Mouse (Mus musculus): ENCODE measurements around the gene Prpf18. TPM values are rescaled to one million over a fixed set of nuclear protein-coding genes. Genes with fewer than 3 reads are reported as not detected.
"Not testable (repeated sequence)": the region's sequence is repeated elsewhere in the genome, so short reads cannot be mapped to it uniquely, and the experiment has no call there.

Gene Prpf18
- total RNA-seq (2021) = 10 to 100 TPM; 30.0 to 33.7 TPM

DNA sequence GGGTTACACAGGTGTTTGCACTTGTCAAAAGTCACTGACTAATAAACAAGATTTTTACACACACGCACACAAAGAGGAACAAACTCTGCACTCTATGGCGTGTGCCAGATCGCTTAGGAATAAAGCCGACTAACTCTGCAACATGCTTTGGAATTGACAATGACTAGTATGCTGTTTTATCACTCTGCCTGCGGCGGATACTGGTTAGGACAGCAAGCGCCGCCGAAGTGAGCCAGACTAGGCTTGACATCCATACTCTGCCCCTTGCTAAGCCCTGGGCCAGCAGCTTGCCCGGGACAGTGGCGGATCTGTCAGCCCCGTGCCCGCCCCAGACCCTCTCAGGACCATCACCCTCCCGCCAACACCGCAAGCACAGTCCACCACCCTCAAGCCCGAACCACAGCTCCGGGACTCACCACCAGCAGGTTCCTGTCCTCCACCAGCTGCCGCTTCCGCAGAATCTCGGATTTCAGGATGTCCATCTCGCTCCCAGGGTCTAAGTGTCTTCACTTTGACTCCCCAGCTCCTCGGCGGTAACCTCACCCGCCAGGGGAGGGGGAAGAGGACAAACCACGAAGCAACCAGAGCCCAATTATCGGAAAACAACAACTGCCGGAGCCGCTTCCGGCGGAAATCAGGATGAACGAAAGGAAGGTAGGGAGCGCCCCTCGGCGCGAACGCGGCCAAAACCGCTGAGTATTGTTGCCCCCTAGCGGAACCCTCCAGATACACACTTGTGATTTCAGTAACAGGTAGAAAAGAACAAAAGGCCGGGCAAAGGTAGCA lies at the start of gene Prpf18:
TSS of gene Prpf18 (minus strand) at position 614 of the 786 bp plus-strand sequence.
- DNase-seq = peak; percentile 90 to 94
- intact Hi-C loops (cut with DNase I) = loop anchor here (1.0 to 2.0 kb wide), 2 partner anchors 153 to 213 kb away; no protein-coding TSS in a partner anchor

- intact Hi-C loops (cut with DNase I) = no loop called here
- peak; percentile 8 to 10 for DNase-seq
Observed at GRCm38 (mm10) chr2:4679886-4680285, 28.0 kb upstream of the Prpf18 start.

- no peak for DNase-seq
- intact Hi-C loops (cut with DNase I) = no loop called here
Observed at GRCm38 (mm10) chr2:4671636-4672035, 19.7 kb upstream of the Prpf18 start.

- DNase-seq = no peak
- intact Hi-C loops (cut with DNase I) = no loop called here
Observed at GRCm38 (mm10) chr2:4669701-4670100, 17.8 kb upstream of the Prpf18 start.

- no peak for DNase-seq
- intact Hi-C loops (cut with DNase I) = no loop called here
Observed at GRCm38 (mm10) chr2:4668626-4669025, 16.7 kb upstream of the Prpf18 start.

GRCm38 (mm10) chr2:4660677-4661076 lies 8.8 kb upstream of the Prpf18 start:
- no peak for DNase-seq
- intact Hi-C loops (cut with DNase I) = no loop called here

DNA sequence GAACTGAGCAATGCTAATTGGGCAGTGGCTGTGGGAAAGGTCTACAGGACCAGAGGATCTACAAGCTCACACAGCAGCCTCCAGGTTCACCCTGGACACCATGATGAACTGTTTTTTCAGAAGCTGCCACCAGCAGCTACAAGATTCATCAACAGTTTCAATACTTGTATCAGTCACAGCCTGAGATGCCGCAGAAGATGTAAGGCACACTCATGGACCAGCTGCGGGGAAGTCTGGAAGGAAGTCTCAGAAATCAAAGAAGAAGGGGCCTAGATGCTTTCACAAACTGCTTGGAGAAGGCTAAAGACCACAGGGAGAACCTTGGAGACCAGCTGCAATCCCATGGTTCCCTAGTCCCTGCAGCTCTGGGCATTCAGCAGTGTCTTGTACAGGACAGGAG lies 2.3 kb downstream of the Prpf18 start:
- intact Hi-C loops (cut with DNase I) = no loop called here

GRCm38 (mm10) chr2:4648094-4648493 lies 3.8 kb downstream of the Prpf18 start:
- DNase-seq = no peak
- intact Hi-C loops (cut with DNase I) = no loop called here

More for the DNA sequence above, 2.3 kb downstream of the Prpf18 start:
- DNase-seq = no peak

- intact Hi-C loops (cut with DNase I) = no loop called here
- DNase-seq = no peak
Observed at GRCm38 (mm10) chr2:4645066-4645465, 6.8 kb downstream of the Prpf18 start.

DNA sequence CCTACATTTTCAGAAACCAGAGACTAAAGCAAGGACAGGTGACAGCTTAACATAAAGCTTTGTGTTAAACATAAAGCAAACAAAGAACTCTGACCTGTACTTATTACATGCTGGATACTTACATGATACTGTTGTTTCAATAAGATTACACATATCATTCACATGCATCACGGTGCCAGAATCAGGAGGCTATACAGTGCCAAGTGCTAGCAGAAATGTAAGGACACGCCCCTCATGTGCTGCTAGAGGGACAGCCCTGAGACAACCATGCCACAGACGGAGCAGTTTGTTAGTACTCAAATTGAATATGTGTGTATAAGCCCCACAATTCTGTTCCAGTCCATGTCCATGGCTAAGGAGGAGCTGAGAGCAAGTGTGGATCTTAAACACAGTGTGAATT lies 13.7 kb downstream of the Prpf18 start:
- intact Hi-C loops (cut with DNase I) = no loop called here
- no peak for DNase-seq

DNA sequence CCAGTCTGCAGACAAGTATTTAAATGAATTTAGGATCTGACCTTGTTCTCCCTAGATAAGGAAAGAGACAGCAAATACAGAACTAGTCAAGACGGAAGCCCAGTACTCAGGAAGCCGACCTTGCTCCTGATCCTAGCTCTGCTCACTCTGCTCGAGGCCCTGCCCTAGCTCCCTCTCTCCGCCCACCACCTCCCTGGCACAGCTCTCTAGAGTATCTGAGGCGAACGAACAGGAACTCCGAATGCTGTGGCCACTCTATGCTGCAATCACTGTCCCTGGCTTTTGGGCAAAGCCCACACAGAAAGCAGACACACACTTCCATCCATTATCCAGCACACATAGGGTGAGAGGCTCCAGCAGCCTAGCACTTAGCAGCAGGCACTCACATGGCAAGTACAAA lies 15.3 kb downstream of the Prpf18 start:
- intact Hi-C loops (cut with DNase I) = no loop called here
- DNase-seq = no peak

DNA sequence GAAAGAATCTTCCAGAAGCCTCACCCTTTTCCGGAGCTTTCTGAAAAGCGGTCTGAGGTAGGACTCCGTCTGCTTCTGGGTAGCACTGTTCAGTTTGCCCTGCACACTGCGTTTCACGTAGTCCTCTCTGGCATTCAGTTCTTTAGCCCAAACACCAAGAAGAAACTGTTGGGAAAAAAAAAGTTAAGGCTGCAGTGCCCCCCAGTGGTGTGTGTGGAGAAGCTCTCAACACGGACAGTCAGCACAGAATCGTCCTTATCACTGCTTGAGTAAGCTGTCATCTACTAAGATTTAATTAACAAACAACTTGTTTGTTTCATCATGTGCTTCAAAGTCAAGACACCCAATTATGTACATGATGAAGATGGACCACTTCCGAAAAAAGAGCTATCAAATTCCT lies 16.1 kb downstream of the Prpf18 start:
- peak in 1 of 2 experiments; percentile 39 for DNase-seq

DNA sequence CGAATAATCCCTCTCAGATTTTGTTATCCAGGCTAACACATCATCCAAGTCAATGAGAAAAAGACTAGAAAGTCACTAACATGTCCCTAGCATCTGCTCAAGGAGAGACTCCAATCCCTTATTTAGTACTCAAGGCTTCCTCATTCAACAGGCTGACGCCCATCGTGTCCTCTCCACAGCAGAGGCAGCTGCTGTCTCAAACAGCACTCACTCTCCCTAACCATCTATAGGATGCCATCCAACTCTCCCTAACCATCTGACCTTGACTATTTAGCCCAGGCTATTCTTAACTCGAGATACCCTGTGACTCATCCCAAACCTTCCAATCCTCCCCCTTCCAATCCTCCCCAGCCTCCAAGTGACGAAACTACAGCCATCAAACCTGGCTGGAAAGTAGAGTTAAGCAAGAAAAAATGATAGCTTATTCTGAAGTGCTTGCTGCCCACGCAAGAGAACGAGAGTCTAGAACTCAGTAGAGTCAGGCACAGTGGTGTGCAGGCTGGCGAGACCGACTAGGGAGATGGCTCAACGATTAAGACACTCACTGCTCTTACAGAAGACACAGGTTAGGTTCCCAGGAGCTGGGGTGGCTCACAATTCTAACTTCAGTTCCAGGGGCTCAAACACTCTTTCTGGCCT lies 21.6 kb downstream of the Prpf18 start:
- intact Hi-C loops (cut with DNase I) = no loop called here
- no peak for DNase-seq

More for the DNA sequence above, 16.1 kb downstream of the Prpf18 start:
- intact Hi-C loops (cut with DNase I) = no loop called here

DNA sequence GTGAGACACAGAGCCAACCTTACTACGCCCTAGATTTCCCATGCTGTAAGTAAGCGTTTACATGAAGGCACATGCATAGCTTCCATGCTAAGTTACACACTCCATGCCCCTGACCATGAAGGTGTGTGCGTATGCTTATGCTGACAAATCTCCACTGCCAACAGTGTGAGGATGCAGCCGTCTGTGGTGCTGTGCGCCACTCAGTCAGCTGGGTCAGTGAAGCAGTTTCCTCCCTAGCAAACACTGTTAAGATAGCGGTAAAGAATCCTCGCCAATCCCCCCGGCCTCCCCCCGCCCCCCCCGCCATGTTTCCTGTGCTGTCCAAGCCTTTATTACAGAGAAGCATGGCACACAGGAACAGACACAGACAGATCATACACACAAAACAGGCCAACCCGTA lies 22.4 kb downstream of the Prpf18 start:
- intact Hi-C loops (cut with DNase I) = no loop called here

GRCm38 (mm10) chr2:4628920-4629319 lies 23.0 kb downstream of the Prpf18 start:
- intact Hi-C loops (cut with DNase I) = no loop called here
- DNase-seq = no peak

More for the DNA sequence above, 22.4 kb downstream of the Prpf18 start:
- DNase-seq = no peak

- intact Hi-C loops (cut with DNase I) = no loop called here
- DNase-seq = no peak
Observed at GRCm38 (mm10) chr2:4626911-4627310, 25.0 kb downstream of the Prpf18 start.

- peak; percentile 49 to 51 for DNase-seq
- intact Hi-C loops (cut with DNase I) = no loop called here
Observed at GRCm38 (mm10) chr2:4621471-4621985, 30.4 kb downstream of the Prpf18 start.

GRCm38 (mm10) chr2:4620640-4621401 lies 31.1 kb downstream of the Prpf18 start:
- DNase-seq = peak; percentile 73 to 76
- intact Hi-C loops (cut with DNase I) = no loop called here

DNA sequence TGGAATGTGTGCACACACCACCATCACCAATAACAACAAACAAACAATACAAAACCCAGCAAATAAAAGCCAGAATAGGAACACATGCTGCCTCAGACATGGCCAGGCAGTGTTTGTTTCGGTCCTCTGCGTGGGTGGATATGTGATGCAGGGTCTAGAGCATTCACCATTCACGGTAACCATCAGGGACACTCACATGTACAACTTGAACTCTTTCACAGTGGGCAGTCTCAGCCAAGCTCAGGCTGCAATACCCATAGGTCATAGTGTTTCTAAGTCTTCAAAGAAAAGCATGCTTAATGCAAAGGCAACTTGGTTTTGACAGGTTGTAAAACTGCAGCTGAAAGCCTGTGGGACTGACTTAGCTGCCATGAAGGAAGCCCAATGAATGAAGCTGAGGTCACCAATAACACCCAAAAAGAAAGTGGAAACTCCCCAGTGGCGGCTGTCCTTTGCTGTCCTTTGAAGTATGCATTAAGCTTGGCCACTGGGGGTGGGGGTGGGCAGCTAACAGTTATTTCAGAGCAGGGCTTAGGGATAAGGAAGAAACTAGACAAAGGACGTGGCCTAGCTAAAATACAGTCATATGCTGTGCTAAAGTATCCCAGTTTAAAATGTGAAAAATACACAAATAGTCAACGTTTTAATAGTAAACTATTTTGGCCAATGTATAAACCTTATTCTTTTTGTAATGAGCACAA lies 31.9 kb downstream of the Prpf18 start:
- intact Hi-C loops (cut with DNase I) = loop anchor here (10.0 kb wide), 1 partner anchor 395 kb away; no protein-coding TSS in a partner anchor
- no peak for DNase-seq

DNA sequence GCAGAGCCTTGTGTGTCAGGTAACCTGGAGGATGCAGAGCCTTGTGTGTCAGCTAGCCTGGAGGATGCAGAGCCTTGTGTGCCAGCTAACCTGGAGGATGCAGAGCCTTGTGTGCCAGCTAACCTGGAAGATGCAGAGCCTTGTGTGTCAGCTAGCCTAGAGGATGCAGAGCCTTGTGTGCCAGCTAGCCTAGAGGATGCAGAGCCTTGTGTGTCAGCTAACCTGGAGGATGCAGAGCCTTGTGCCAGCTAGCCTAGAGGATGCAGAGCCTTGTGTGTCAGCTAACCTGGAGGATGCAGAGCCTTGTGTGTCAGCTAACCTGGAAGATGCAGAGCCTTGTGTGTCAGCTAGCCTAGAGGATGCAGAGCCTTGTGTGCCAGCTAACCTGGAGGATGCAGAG lies 32.8 kb downstream of the Prpf18 start:
- intact Hi-C loops (cut with DNase I) = loop anchor here (10.0 kb wide), 1 partner anchor 394 kb away; no protein-coding TSS in a partner anchor
- not testable (repeated sequence) for DNase-seq
